Mouse (Mus musculus) lung, postnatal 14 days (tissue): ENCODE results near the gene Ciita.
A peak's percentile ranks its signal among the peaks of the same experiment; 100 is the strongest.

Experiments
- DNase-seq: peaks from one replicate; pipeline ENCODE4 v3.0.0; 2021

Gene Ciita

DNA sequence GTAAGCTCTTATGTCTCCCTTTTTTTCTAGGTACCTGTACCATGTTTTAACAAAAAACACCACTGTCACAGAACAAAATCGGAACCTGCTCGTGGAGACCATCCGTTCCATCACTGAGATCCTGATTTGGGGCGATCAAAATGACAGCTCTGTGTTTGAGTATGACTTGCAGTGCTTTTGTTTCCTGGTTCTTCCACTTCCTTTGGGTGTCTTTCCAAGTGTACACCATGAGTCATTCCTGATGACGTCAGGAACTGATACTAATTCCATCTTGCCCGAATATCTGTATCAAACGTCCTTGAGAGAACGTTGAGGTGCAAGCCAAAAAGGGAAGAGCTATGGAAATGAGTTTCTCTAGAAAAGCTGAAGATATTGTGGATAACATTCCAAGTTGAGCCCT lies 80.1 kb downstream of the Ciita start:
- no peak for DNase-seq

DNA sequence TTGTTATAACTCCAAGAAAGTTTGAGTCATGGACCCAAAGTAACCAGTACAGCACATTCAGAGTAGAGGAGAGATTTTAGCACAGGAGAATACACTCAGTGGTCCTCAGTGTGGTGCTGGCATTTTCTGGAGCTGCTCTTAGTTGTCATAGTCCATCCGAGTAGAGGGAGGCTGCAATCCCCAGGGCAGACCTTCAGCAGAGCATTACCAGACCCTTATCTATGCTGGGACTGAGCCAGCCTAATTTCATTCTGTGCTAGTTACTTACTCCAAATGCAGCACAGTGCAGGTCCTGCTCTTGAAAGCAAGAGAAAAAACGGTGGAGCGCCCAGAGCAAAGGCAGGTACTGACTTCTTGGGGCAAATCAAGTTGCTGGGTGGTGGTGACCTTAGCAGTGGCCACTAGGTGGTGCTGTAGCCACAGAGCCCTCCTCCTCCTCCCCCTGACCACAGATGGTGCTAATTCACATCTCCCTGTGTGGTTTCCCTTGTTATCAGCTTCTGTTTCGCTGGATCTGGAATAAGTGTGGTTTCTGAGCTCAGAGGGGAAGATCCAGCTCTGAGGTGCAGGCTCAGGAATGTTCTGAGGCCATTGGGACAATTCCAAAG lies 85.5 kb downstream of the Ciita start:
- DNase-seq, result peak; percentile 80

DNA sequence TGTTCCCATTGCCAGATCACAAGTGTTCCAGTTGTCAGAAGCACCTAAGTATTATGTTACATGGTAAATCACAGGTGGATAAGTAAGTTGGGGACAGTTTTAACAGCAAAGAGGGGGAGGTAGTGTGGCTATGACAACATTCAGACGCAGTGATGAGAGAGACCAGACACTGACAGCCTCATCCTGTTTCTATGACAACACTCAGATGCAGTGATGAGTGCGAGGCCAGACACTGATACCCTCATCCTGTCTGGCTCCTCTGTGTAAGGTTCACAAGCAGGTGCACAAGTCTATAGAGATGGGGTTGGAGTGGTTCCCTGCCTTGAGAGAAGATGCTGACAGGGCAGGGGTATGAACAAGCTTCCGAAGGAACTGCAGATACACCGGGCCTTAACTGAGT lies 87.3 kb downstream of the Ciita start:
- DNase-seq, result no peak

DNA sequence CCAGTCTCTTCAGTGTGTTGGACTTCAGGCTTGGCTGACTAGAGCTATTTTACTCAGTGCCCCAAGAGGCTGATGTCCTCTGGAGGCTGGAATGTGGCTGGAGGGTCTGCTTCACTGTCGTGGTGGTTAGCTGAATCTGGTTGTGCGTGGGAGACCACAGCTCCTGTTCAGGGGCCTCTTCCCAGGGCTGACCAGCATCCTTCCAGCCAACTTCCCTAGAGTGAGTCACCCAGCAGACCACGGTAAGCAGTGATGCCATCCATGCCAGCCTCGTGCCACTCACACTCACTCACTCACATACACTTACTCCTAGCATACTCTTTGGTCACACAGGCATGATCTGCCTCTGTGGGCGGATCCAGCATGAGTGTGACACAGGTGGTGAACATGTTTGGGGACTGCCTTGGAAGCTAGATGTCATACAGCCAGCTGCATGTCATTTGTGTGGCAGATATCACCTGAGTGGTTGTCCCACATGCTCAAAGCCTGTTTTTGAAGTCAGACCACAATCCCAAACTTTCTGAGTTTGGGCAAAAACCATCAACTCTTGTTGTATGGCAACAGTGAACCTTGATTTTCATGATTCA lies 90.0 kb downstream of the Ciita start:
- no peak for DNase-seq

DNA sequence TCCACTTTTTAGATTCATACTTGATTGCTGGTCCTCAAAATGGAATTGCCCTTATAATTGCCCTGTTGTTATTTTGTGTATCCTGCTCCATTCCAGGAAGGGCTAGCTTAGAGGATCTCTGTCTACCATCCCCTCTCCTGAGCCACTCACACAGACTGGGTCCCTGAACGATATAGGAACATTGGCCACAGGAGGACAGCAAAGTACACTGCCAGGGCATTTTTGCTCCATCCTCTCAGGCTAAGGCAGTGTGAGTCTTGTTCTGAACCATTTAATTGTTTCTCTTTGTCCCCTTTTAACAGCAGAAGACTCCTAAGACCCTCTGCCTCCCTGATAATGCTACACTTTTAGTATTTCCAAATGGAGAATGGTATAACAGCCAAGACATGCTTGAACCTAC lies 90.8 kb downstream of the Ciita start:
- peak; percentile 76 for DNase-seq

DNA sequence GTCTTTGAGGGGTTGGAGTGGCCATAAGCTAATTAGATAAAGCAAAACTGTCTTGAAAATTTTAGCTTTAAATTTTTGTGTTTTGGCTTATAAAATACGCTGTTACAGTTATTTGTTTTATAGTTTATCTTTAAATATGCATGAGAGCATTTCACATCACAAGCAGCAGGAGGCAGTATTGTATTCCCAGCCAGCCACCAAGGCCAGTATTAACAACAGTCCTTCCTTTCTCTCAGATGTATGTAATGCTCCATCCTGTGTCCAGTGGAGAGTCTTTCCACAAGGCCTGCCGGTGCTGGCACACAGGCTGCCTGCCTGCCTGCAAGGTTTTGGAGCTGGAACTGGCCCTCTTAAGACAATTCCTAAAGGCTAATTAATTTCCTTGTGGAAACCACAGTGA lies 92.0 kb downstream of the Ciita start:
- no peak for DNase-seq

DNA sequence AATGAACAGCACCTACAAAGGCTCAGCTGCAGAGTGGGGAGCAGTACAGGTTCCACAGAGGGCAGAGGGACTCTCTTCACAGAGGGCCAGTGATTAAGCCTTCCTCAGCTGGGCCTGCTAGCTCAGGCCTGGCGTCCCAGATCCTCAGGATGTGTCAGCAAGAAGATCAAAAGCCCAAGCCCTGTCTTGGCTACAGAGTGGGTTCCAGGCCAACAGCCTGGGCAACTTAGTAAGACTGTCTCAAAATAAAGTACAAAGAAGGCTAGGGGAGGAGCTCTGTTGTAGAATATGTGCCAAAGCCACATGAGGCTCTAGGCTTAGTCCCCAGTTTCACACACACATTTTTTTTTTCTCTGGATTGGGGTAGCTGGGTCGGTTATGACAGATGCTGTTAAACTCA lies 95.1 kb downstream of the Ciita start:
- peak; percentile 16 for DNase-seq

DNA sequence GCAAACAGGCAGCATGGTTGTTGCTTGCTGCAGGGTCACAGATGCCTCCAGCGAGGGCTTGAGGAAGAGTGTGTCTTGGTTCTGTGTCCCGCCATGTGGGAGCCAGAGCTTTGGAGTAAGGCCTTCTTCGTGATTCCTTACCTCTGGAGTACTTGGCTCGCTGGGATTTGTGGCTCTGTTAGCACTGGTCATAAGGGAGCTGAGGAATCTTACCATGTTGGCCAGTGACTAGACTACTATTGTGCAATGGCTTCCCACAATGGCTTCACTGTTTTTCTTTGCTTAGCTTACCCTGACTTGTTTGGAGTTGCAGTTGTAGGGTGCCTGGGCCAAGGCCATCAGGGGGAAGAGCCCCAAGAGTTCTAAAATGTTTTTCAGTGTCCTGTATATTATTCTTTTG lies 96.1 kb downstream of the Ciita start:
- DNase-seq, result no peak

DNA sequence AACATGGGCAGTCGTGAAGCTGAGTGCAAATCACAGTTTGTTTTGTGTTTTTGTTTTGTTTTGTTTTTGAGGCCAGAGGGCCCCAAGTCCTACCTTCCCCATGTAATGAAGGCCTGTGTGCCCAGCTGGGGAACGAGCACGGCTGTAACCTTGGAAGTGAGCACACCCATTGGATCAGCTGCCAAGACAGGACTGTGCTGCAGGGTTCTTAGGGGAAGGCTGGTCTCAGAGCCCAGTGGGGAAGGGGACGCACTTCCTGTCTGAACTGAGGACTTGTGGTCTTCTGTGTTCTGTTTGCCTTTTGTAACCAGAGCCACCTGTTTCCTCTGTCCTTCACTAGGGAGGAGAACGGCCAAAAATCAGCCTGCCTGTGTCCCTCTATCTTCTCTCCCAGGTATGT lies 97.7 kb downstream of the Ciita start:
- no peak for DNase-seq
